Mouse (Mus musculus) adrenal gland, adult 18-20 months (tissue): ENCODE results near the gene BC048671. TPM values are rescaled to one million over a fixed set of nuclear protein-coding genes. Genes with fewer than 3 reads are reported as not detected.

Source experiments
- DNase-seq, 2 experiments: peaks; one replicate each; pipeline ENCODE4 v3.0.0; 2021 to 2022; ENCODE audit warnings: low spot score in 2 of 2
- total RNA-seq, 2 experiments: library from RNA; stranded (reverse); gene quantifications; 1 replicate in 1 of 2; 2 replicates in 1 of 2; pipeline ENCODE4 v1.2.3; 2021

The BC048671 gene
- total RNA-seq, 2 experiments from 2014 or later, result not detected

GRCm38 (mm10) chr6:90350011-90350410 lies 49.0 kb downstream of the BC048671 start:
- no peak for DNase-seq

Other genes with a start within 250 kb of the BC048671 start
- gene Vmn1r49, start 222.7 kb upstream of the BC048671 start, total RNA-seq, result not detected
- gene Vmn1r50, start 199.8 kb upstream of the BC048671 start, total RNA-seq, result not detected
- not detected for gene Vmn1r51, start 178.6 kb upstream of the BC048671 start, total RNA-seq
- gene Vmn1r52, start 126.4 kb upstream of the BC048671 start, total RNA-seq, result not detected
- not detected for gene V1ra8, start 98.4 kb upstream of the BC048671 start, total RNA-seq
- gene Vmn1r53, start 76.8 kb upstream of the BC048671 start, total RNA-seq, result not detected
- not detected for gene Vmn1r54, start 54.9 kb upstream of the BC048671 start, total RNA-seq
- gene Chst13, start 24.0 kb downstream of the BC048671 start, total RNA-seq, result not detected
- under 1 TPM; 0.10 to 0.13 TPM for gene Uroc1, start 32.1 kb downstream of the BC048671 start, total RNA-seq
- 10 to 100 TPM; 33.0 to 43.5 TPM for gene Zxdc, start 68.3 kb downstream of the BC048671 start, total RNA-seq
- gene Cfap100, start 127.6 kb downstream of the BC048671 start, total RNA-seq, result under 1 TPM; 0.48 to 0.99 TPM
- 10 to 100 TPM; 32.2 to 52.2 TPM for gene Klf15, start 161.4 kb downstream of the BC048671 start, total RNA-seq
- gene Aldh1l1, start 185.2 kb downstream of the BC048671 start, total RNA-seq, result 100 to 1,000 TPM; 180 to 197 TPM